ENCODE assay signal across 8 mouse cellular contexts in the genomic region with DNA sequence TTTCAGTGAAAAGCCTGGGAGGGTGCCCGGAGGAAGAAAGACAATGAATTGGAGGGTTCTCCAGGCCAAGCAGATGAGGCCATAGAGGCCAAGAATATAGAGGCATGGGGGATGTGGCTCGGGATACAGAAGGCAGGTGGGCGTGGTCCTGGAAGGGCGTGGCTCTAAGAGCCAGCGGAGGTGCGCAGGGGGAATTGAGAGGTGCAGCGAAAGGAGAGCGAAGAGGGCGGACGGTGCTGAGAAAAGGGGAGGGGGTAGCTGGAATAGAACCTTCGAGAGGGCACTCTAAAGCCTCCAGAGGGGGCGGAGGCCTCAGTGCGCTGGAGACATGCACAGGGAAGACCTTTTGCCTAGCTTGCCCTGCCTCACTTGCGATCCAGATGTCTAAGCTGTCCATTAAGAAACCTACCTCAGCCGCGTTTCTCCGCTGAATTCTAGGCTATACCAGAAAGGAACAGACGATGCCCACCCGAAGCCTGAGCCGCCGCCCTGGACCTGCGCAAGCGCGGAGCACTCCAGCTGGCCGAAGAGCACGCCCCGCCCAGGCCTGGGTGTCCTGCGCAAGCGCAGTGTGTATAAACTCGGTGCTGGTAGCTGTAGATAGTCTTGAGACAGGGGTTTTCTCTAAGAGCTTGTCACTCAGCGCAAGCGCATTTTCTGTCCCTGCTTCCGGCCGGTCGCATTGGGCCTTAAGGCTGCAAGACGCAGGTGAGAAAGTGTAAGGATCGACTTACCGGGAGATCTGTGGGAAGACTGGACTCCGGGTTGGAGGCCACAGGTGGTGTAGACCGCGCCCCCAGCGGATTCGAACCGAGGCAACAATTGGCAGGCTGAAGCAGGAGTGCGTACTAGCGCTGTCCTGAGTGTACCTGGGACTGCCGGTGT. TPM values are rescaled to one million over a fixed set of nuclear protein-coding genes. Genes with fewer than 3 reads are reported as not detected.
DNase-seq lines count a peak whose midpoint lies in the region; ATAC-seq lines count a peak whose summit lies in the region.

Prmt2 (minus strand) TSS at position 525 of the 885 bp plus-strand sequence.

- H3K27me3 ChIP-seq in heart, embryonic 13.5 days (replicated peaks), result no peaks in the 10 kb centered on the region
- H3K27me3 ChIP-seq in liver, embryonic 12.5 days (replicated peaks), result no peaks in the 10 kb centered on the region
- no peaks in the 10 kb centered on the region for H3K27me3 ChIP-seq in stomach, embryonic 15.5 days (replicated peaks)

- peak within 1 kb of the TSS; percentile 84 for H3K4me2 ChIP-seq in heart, embryonic 13.5 days
- H3K4me2 ChIP-seq in liver, embryonic 12.5 days, result peak within 1 kb of the TSS; percentile 95
- H3K4me2 ChIP-seq in stomach, embryonic 15.5 days, result peak within 1 kb of the TSS; percentile 84

- H3K4me1 ChIP-seq in brown adipose tissue, adult 24 weeks (ENCODE audit: control insufficient read depth, insufficient read depth, insufficient read length, low read length), result no peaks in the 10 kb centered on the region; the same call in 1 of the 2 replicates
- H3K4me1 ChIP-seq in heart, embryonic 13.5 days, result peaks cover 31% of the 10 kb centered on the region
- H3K4me1 ChIP-seq in liver, embryonic 12.5 days, result peaks cover 19% of the 10 kb centered on the region
- peaks cover 5% of the 10 kb centered on the region; the same call in 1 of the 2 replicates for H3K4me1 ChIP-seq in stomach, embryonic 15.5 days

- DNase-seq in CD4-positive, CD25-positive, alpha-beta regulatory T cell, adult 2 months (ENCODE audit: low read depth, low spot score), result peak; percentile 95
- DNase-seq in fat pad, adult 2 months (ENCODE audit: extremely low read depth, low read depth, low spot score), result peak; percentile 46
- DNase-seq in kidney, postnatal 10 days, result peak; percentile 94
- peak; percentile 90 to 91 for DNase-seq in natural killer cell, adult 2 months (ENCODE audit: low spot score in 2 of 2)

- under 1% methylated on average over 47 of the region's 47 CpGs for WGBS in heart, embryonic 13.5 days
- WGBS in liver, embryonic 12.5 days (ENCODE audit: insufficient replicate concordance), result 1% methylated on average over 47 of the region's 47 CpGs
- 1% methylated on average over 47 of the region's 47 CpGs for WGBS in stomach, embryonic 15.5 days

- H3K4me3 ChIP-seq in brown adipose tissue, adult 24 weeks (ENCODE audit: insufficient read depth, low read depth, low read length), result peak within 1 kb of the TSS; percentile 74
- H3K4me3 ChIP-seq in heart, embryonic 13.5 days, result peak within 1 kb of the TSS; percentile 86
- peak within 1 kb of the TSS; percentile 73 for H3K4me3 ChIP-seq in liver, embryonic 12.5 days
- peak within 1 kb of the TSS; percentile 84 for H3K4me3 ChIP-seq in stomach, embryonic 15.5 days (replicated peaks)

- H3K9me3 ChIP-seq in heart, embryonic 13.5 days, result no peaks in the 10 kb centered on the region
- H3K9me3 ChIP-seq in liver, embryonic 12.5 days (replicated peaks), result no peaks in the 10 kb centered on the region
- H3K9me3 ChIP-seq in stomach, embryonic 15.5 days, result no peaks in the 10 kb centered on the region

- H3K9ac ChIP-seq in heart, embryonic 13.5 days, result peak within 1 kb of the TSS; percentile 87
- H3K9ac ChIP-seq in liver, embryonic 12.5 days, result peak within 1 kb of the TSS; percentile 69
- H3K9ac ChIP-seq in stomach, embryonic 15.5 days, result peak within 1 kb of the TSS; percentile 56

- ATAC-seq in heart, embryonic 13.5 days (ENCODE audit: extremely low read depth, insufficient number of reproducible peaks, low FRiP score, low TSS enrichment), result peak; percentile 92
- ATAC-seq in liver, embryonic 12.5 days, result peak; percentile 99
- ATAC-seq in stomach, embryonic 15.5 days (ENCODE audit: insufficient read depth, low FRiP score, low read depth), result peak; percentile 96

- peak within 1 kb of the TSS; percentile 28; the same call in 1 of the 2 replicates for H3K27ac ChIP-seq in brown adipose tissue, adult 24 weeks (replicated peaks; ENCODE audit: low read depth, low read length)
- peak within 1 kb of the TSS; percentile 93 for H3K27ac ChIP-seq in heart, embryonic 13.5 days (replicated peaks)
- peak within 1 kb of the TSS; percentile 82 for H3K27ac ChIP-seq in liver, embryonic 12.5 days
- H3K27ac ChIP-seq in stomach, embryonic 15.5 days, result peak within 1 kb of the TSS; percentile 88

- H3K36me3 ChIP-seq in heart, embryonic 13.5 days, result peaks cover 12% of the 10 kb centered on the region
- H3K36me3 ChIP-seq in liver, embryonic 12.5 days, result no peaks in the 10 kb centered on the region
- 0 out of 2 replicates have a peak, but pooled peaks cover 3% of the 10 kb centered on the region for H3K36me3 ChIP-seq in stomach, embryonic 15.5 days

RNA-seq across cellular contexts. Expression of gene Prmt2, which starts in this region (rescaled TPM):
- polyA plus RNA-seq in brown adipose tissue, adult 24 weeks (2012; ENCODE audit: insufficient read depth, insufficient read length, missing spikeins), result 11.6 and 14.1 TPM in 2 replicates
- polyA plus RNA-seq in heart, embryonic 13.5 days (2015; fragmentation: Nextera tagmentation; extraction: Ambion mirVana), result 50.9 and 57.4 TPM in 2 replicates
- 10.1 and 10.5 TPM in 2 replicates for polyA plus RNA-seq in liver, embryonic 12.5 days (2016; fragmentation: Nextera tagmentation; extraction: Ambion mirVana)
- 48.4 and 51.3 TPM in 2 replicates for polyA plus RNA-seq in stomach, embryonic 15.5 days (2015; fragmentation: Nextera tagmentation; extraction: Ambion mirVana)

Comparison
In these comparisons a context has a peak if more than half of its experiments do, and no peak if none do; other contexts are left out.
1. Peak in every context shown above with its lines: DNase-seq, ATAC-seq, H3K4me3 ChIP-seq and H3K27ac ChIP-seq.
2. H3K27ac ChIP-seq: peak in every context shown above with its lines; median percentile 93 in heart, embryonic 13.5 days; 88 in stomach, embryonic 15.5 days; 82 in liver, embryonic 12.5 days; 28 in brown adipose tissue, adult 24 weeks.